Mouse (Mus musculus) fat pad, adult 2 months (tissue): Measurements from ENCODE around the gene Eif3l.

Experiments
- DNase-seq: peaks from one replicate; pipeline ENCODE4 v3.0.0-alpha.2; 2011; ENCODE audit warnings: low read depth, low spot score; ENCODE audit errors: extremely low read depth

Eif3l gene

GRCm38 (mm10) chr15:79092284-79092683 lies 17.3 kb downstream of the Eif3l start:
- no peak for DNase-seq

- no peak for DNase-seq
Measured at GRCm38 (mm10) chr15:79093083-79093839, 18.3 kb downstream of the Eif3l start.

GRCm38 (mm10) chr15:79095483-79095882 lies 20.5 kb downstream of the Eif3l start:
- no peak for DNase-seq

- DNase-seq: no peak
Measured at GRCm38 (mm10) chr15:79096556-79096955, 21.6 kb downstream of the Eif3l start.

- DNase-seq: peak; percentile 79
Measured at GRCm38 (mm10) chr15:79097135-79097534, 22.2 kb downstream of the Eif3l start.

GRCm38 (mm10) chr15:79097611-79098025 lies 22.6 kb downstream of the Eif3l start:
- DNase-seq: no peak

GRCm38 (mm10) chr15:79098220-79098619 lies 23.2 kb downstream of the Eif3l start:
- DNase-seq: no peak

GRCm38 (mm10) chr15:79098868-79099267 lies 23.9 kb downstream of the Eif3l start:
- DNase-seq: no peak

- DNase-seq: no peak
Measured at GRCm38 (mm10) chr15:79099456-79099855, 24.5 kb downstream of the Eif3l start.

GRCm38 (mm10) chr15:79100391-79100790 lies 25.4 kb downstream of the Eif3l start:
- no peak for DNase-seq

- no peak for DNase-seq
Measured at GRCm38 (mm10) chr15:79101531-79101930, 26.6 kb downstream of the Eif3l start.

- DNase-seq: no peak
Measured at GRCm38 (mm10) chr15:79103264-79103663, 28.3 kb downstream of the Eif3l start.

- no peak for DNase-seq
Measured at GRCm38 (mm10) chr15:79105804-79106203, 30.8 kb downstream of the Eif3l start.

- DNase-seq: no peak
Measured at GRCm38 (mm10) chr15:79107966-79108365, 33.0 kb downstream of the Eif3l start.

GRCm38 (mm10) chr15:79108421-79109320 lies 33.7 kb downstream of the Eif3l start, which contains the start of gene Micall1:
Micall1 (plus strand) TSS chr15:79108898.
- DNase-seq: no peak

- no peak for DNase-seq
Measured at GRCm38 (mm10) chr15:79109321-79109934, 34.4 kb downstream of the Eif3l start.

GRCm38 (mm10) chr15:79110031-79110430 lies 35.1 kb downstream of the Eif3l start:
- no peak for DNase-seq

- no peak for DNase-seq
Measured at GRCm38 (mm10) chr15:79110528-79110927, 35.5 kb downstream of the Eif3l start.

GRCm38 (mm10) chr15:79111774-79112173 lies 36.8 kb downstream of the Eif3l start:
- DNase-seq: no peak

GRCm38 (mm10) chr15:79115276-79115675 lies 40.3 kb downstream of the Eif3l start:
- DNase-seq: no peak

GRCm38 (mm10) chr15:79119491-79119890 lies 44.5 kb downstream of the Eif3l start:
- no peak for DNase-seq
